Mouse (Mus musculus): ENCODE measurements around the gene Ly6g. TPM values are rescaled to one million over a fixed set of nuclear protein-coding genes. Genes with fewer than 3 reads are reported as not detected.
"Not testable (repeated sequence)": the region's sequence is repeated elsewhere in the genome, so short reads cannot be mapped to it uniquely, and the experiment has no call there.

Ly6g gene
- 2.2 and 3.6 TPM in 2 replicates for polyA plus RNA-seq (2015; fragmentation: Nextera tagmentation; extraction: Ambion mirVana)

- H3K4me2 ChIP-seq = no peak within 1 kb of the TSS
- H3K4me1 ChIP-seq (replicated peaks) = no peaks in the 10 kb centered on the region
- H3K9ac ChIP-seq = no peak within 1 kb of the TSS
- H3K9me3 ChIP-seq (replicated peaks) = no peaks in the 10 kb centered on the region
- no peak within 1 kb of the TSS for H3K4me3 ChIP-seq (replicated peaks)
- no peaks in the 10 kb centered on the region for H3K27me3 ChIP-seq
- no peak for ATAC-seq (ENCODE audit: insufficient read depth)
- 50% methylated on average over 1 of the region's 1 CpGs for WGBS (ENCODE audit: insufficient replicate concordance)
- no peaks in the 10 kb centered on the region for H3K36me3 ChIP-seq (replicated peaks)
- no peak within 1 kb of the TSS for H3K27ac ChIP-seq (replicated peaks)
Measured at GRCm38 (mm10) chr15:75154940-75155339, at the start of gene Ly6g. Gene Ly6g (plus strand): TSS chr15:75155240.

GRCm38 (mm10) chr15:75110424-75110823, 44.6 kb upstream of the Ly6g start:
- not testable (repeated sequence) for H3K4me3 ChIP-seq (replicated peaks); H3K36me3 ChIP-seq (replicated peaks); H3K27me3 ChIP-seq; ATAC-seq (ENCODE audit: insufficient read depth); H3K4me1 ChIP-seq (replicated peaks); H3K9me3 ChIP-seq (replicated peaks); H3K9ac ChIP-seq; H3K27ac ChIP-seq (replicated peaks); H3K4me2 ChIP-seq
- WGBS (ENCODE audit: insufficient replicate concordance) = 42% methylated on average over 2 of the region's 5 CpGs

GRCm38 (mm10) chr15:75111861-75112630, 43.0 kb upstream of the Ly6g start, which contains the start of gene Ly6c2:
Gene Ly6c2 (minus strand): TSS chr15:75111970.
- not testable (repeated sequence) for H3K4me2 ChIP-seq; H3K9me3 ChIP-seq (replicated peaks); ATAC-seq (ENCODE audit: insufficient read depth); H3K36me3 ChIP-seq (replicated peaks); H3K27me3 ChIP-seq; H3K9ac ChIP-seq; H3K27ac ChIP-seq (replicated peaks); H3K4me1 ChIP-seq (replicated peaks)
- WGBS (ENCODE audit: insufficient replicate concordance) = 33% methylated on average over 1 of the region's 1 CpGs
- H3K4me3 ChIP-seq (replicated peaks) = peak within 1 kb of the TSS; percentile 14; the same call in 1 of the 2 replicates

GRCm38 (mm10) chr15:75116525-75116924, 38.5 kb upstream of the Ly6g start:
- Histone ChIP-seq H3K36me3 (replicated peaks) (no peaks in the 10 kb centered on the region), H3K9me3 (replicated peaks) (no peaks in the 10 kb centered on the region), H3K9ac (no peak overlapping the region), H3K27ac (replicated peaks) (no peak overlapping the region), H3K4me1 (replicated peaks) (no peaks in the 10 kb centered on the region), H3K4me3 (replicated peaks) (no peak overlapping the region), H3K27me3 (no peaks in the 10 kb centered on the region), H3K4me2 (no peak overlapping the region)
- ATAC-seq (ENCODE audit: insufficient read depth) = no peak
- WGBS (ENCODE audit: insufficient replicate concordance) = 23% methylated on average over 2 of the region's 2 CpGs

- not testable (repeated sequence) for H3K4me3 ChIP-seq (replicated peaks); H3K4me2 ChIP-seq; H3K36me3 ChIP-seq (replicated peaks); H3K9me3 ChIP-seq (replicated peaks); ATAC-seq (ENCODE audit: insufficient read depth); H3K9ac ChIP-seq; H3K27ac ChIP-seq (replicated peaks); H3K27me3 ChIP-seq; H3K4me1 ChIP-seq (replicated peaks)
- WGBS (ENCODE audit: insufficient replicate concordance) = 74% methylated on average over 5 of the region's 5 CpGs
Measured at GRCm38 (mm10) chr15:75117481-75117880, 37.6 kb upstream of the Ly6g start.

GRCm38 (mm10) chr15:75118742-75119141, 36.3 kb upstream of the Ly6g start:
- H3K36me3 ChIP-seq (replicated peaks); H3K4me3 ChIP-seq (replicated peaks); H3K4me2 ChIP-seq; H3K4me1 ChIP-seq (replicated peaks); ATAC-seq (ENCODE audit: insufficient read depth); H3K9me3 ChIP-seq (replicated peaks); H3K27me3 ChIP-seq; H3K27ac ChIP-seq (replicated peaks); H3K9ac ChIP-seq: not testable (repeated sequence)
- whole genome bisulfite sequencing (ENCODE audit: insufficient replicate concordance) = 16% methylated on average over 5 of the region's 7 CpGs

GRCm38 (mm10) chr15:75120066-75120465, 35.0 kb upstream of the Ly6g start:
- H3K4me3 ChIP-seq (replicated peaks) = no peak overlapping the region
- no peak overlapping the region for H3K4me2 ChIP-seq
- no peaks in the 10 kb centered on the region for H3K4me1 ChIP-seq (replicated peaks)
- WGBS (ENCODE audit: insufficient replicate concordance) = 8% methylated on average over 2 of the region's 2 CpGs
- no peaks in the 10 kb centered on the region for H3K9me3 ChIP-seq (replicated peaks)
- H3K36me3 ChIP-seq (replicated peaks) = no peaks in the 10 kb centered on the region
- no peak for ATAC-seq (ENCODE audit: insufficient read depth)
- no peaks in the 10 kb centered on the region for H3K27me3 ChIP-seq
- no peak overlapping the region for H3K9ac ChIP-seq
- H3K27ac ChIP-seq (replicated peaks) = no peak overlapping the region

GRCm38 (mm10) chr15:75132346-75132745, 22.7 kb upstream of the Ly6g start:
- H3K9ac ChIP-seq; H3K4me3 ChIP-seq (replicated peaks); H3K4me1 ChIP-seq (replicated peaks); H3K27ac ChIP-seq (replicated peaks); ATAC-seq (ENCODE audit: insufficient read depth); H3K9me3 ChIP-seq (replicated peaks); H3K36me3 ChIP-seq (replicated peaks); H3K4me2 ChIP-seq; H3K27me3 ChIP-seq: not testable (repeated sequence)
- WGBS (ENCODE audit: insufficient replicate concordance) = 64% methylated on average over 2 of the region's 2 CpGs

GRCm38 (mm10) chr15:75135090-75135783, 19.8 kb upstream of the Ly6g start:
- 61% methylated on average over 2 of the region's 2 CpGs for WGBS (ENCODE audit: insufficient replicate concordance)
- not testable (repeated sequence) for H3K9me3 ChIP-seq (replicated peaks); H3K4me1 ChIP-seq (replicated peaks); H3K4me3 ChIP-seq (replicated peaks); ATAC-seq (ENCODE audit: insufficient read depth); H3K9ac ChIP-seq; H3K4me2 ChIP-seq; H3K27me3 ChIP-seq; H3K36me3 ChIP-seq (replicated peaks); H3K27ac ChIP-seq (replicated peaks)

GRCm38 (mm10) chr15:75137739-75138138, 17.3 kb upstream of the Ly6g start:
- H3K9me3 ChIP-seq (replicated peaks); H3K9ac ChIP-seq; ATAC-seq (ENCODE audit: insufficient read depth); H3K4me2 ChIP-seq; H3K4me1 ChIP-seq (replicated peaks); H3K27ac ChIP-seq (replicated peaks); H3K4me3 ChIP-seq (replicated peaks); H3K27me3 ChIP-seq; H3K36me3 ChIP-seq (replicated peaks): not testable (repeated sequence)
- 36% methylated on average over 3 of the region's 3 CpGs for WGBS (ENCODE audit: insufficient replicate concordance)

- not testable (repeated sequence) for H3K9me3 ChIP-seq (replicated peaks); H3K4me2 ChIP-seq; H3K27ac ChIP-seq (replicated peaks); H3K36me3 ChIP-seq (replicated peaks); H3K27me3 ChIP-seq; H3K4me1 ChIP-seq (replicated peaks); H3K9ac ChIP-seq; H3K4me3 ChIP-seq (replicated peaks); ATAC-seq (ENCODE audit: insufficient read depth)
- WGBS (ENCODE audit: insufficient replicate concordance) = 32% methylated on average over 6 of the region's 6 CpGs
Measured at GRCm38 (mm10) chr15:75141812-75142360, 13.2 kb upstream of the Ly6g start.

Data from liver, embryonic 15.5 days (tissue).